Mouse (Mus musculus) CH12.LX (cell line): Measurements from ENCODE around the gene Arfgap3. TPM values are rescaled to one million over a fixed set of nuclear protein-coding genes. Genes with fewer than 3 reads are reported as not detected.

Source experiments
- DNase-seq: peaks from one replicate; pipeline ENCODE4 v3.0.0-alpha.2; 2013; ENCODE audit errors: extremely low read depth
- H3K27ac ChIP-seq: 2 replicates; pipeline ENCODE4 v1.5.1; 2012; ENCODE audit warnings: low read depth, mild to moderate bottlenecking, control low read depth, moderate library complexity; ENCODE audit not compliant: insufficient read depth
- H3K27me3 ChIP-seq: replicated peaks from 2 replicates; pipeline ENCODE3; 2012; ENCODE audit warnings: inconsistent platforms
- H3K36me3 ChIP-seq, 2 experiments: replicated peaks in 1 of 2; 2 replicates each; pipeline versions ENCODE3 to v1.6.1; 2012; ENCODE audit warnings: inconsistent platforms in 1 of 2, low read length in 1 of 2, mild to moderate bottlenecking in 1 of 2, mixed read lengths in 1 of 2, moderate library complexity in 1 of 2; ENCODE audit not compliant: control insufficient read depth in 1 of 2, insufficient read depth in 1 of 2
- H3K4me1 ChIP-seq, 2 experiments: 2 replicates each; pipeline ENCODE4 v1.6.1; 2012; ENCODE audit warnings: inconsistent platforms in 1 of 2, moderate library complexity in 1 of 2; ENCODE audit not compliant: insufficient read depth in 2 of 2, control insufficient read depth in 1 of 2
- H3K4me2 ChIP-seq: 2 replicates; pipeline ENCODE4 v1.6.1; 2012; ENCODE audit warnings: low read depth, mild to moderate bottlenecking, control low read depth; ENCODE audit not compliant: poor library complexity, insufficient read depth, severe bottlenecking
- H3K4me3 ChIP-seq, 3 experiments: fragments of 150-350 bp in 1 of 3; sonication (generic) in 1 of 3; replicated peaks in 1 of 3; 2 replicates each; pipeline versions ENCODE3 to v1.5.1; 2011 to 2012; ENCODE audit warnings: low read depth in 2 of 3, low read length in 2 of 3, mild to moderate bottlenecking in 2 of 3, moderate library complexity in 2 of 3, control low read depth in 1 of 3, improper control_type of control experiment in 1 of 3, inconsistent platforms in 1 of 3, mixed read lengths in 1 of 3; ENCODE audit not compliant: poor library complexity in 1 of 3
- H3K79me2 ChIP-seq: replicated peaks from 2 replicates; pipeline ENCODE4 v1.6.1; 2012; ENCODE audit warnings: mild to moderate bottlenecking, moderate library complexity; ENCODE audit not compliant: control insufficient read depth, poor library complexity, insufficient read depth, severe bottlenecking; ENCODE audit errors: extremely low read depth
- H3K9ac ChIP-seq: 2 replicates; pipeline ENCODE4 v1.6.1; 2012; ENCODE audit warnings: low read depth, mild to moderate bottlenecking, control low read depth, moderate library complexity; ENCODE audit not compliant: insufficient read depth
- H3K9me3 ChIP-seq: replicated peaks from 2 replicates; pipeline ENCODE3; 2012; ENCODE audit warnings: low read length, inconsistent platforms, mixed read lengths
- BHLHE40 ChIP-seq: IDR thresholded peaks from 2 replicates; pipeline ENCODE4 v1.6.1; 2011; ENCODE audit warnings: mild to moderate bottlenecking, low read depth, low read length, improper control_type of control experiment
- CHD2 ChIP-seq: IDR thresholded peaks from 2 replicates; pipeline ENCODE4 v1.6.1; 2011; ENCODE audit warnings: low read length, improper control_type of control experiment
- CTCF ChIP-seq, 2 experiments: IDR thresholded peaks in 1 of 2; conservative IDR thresholded peaks in 1 of 2; 2 replicates each; pipeline ENCODE4 v1.5.1; 2011 to 2012; ENCODE audit warnings: low read depth in 2 of 2, low read length in 2 of 2, improper control_type of control experiment in 1 of 2, inconsistent platforms in 1 of 2, mild to moderate bottlenecking in 1 of 2, moderate library complexity in 1 of 2
- E2F4 ChIP-seq: IDR thresholded peaks from 2 replicates; pipeline ENCODE4 v1.6.1; 2011; ENCODE audit warnings: low read depth, low read length, improper control_type of control experiment; ENCODE audit not compliant: insufficient replicate concordance
- ELF1 ChIP-seq: IDR thresholded peaks from 2 replicates; pipeline ENCODE4 v1.6.1; 2014; ENCODE audit warnings: low read depth, mild to moderate bottlenecking, inconsistent platforms, low read length, improper control_type of control experiment
- EP300 ChIP-seq: IDR thresholded peaks from 2 replicates; pipeline ENCODE4 v1.6.1; 2011; ENCODE audit warnings: low read length, improper control_type of control experiment
- GABPA ChIP-seq: IDR thresholded peaks from 2 replicates; pipeline ENCODE4 v1.6.1; 2012; ENCODE audit warnings: low read depth, low read length, improper control_type of control experiment, inconsistent platforms; ENCODE audit not compliant: insufficient replicate concordance
- HCFC1 ChIP-seq: IDR thresholded peaks from 2 replicates; pipeline ENCODE4 v1.6.1; 2012; ENCODE audit warnings: low read depth, mild to moderate bottlenecking, inconsistent platforms, low read length, improper control_type of control experiment
- JUN ChIP-seq: IDR thresholded peaks from 2 replicates; pipeline ENCODE4 v1.6.1; 2011; ENCODE audit warnings: low read depth, mild to moderate bottlenecking, low read length, improper control_type of control experiment, moderate library complexity; ENCODE audit not compliant: insufficient read depth
- KAT2A ChIP-seq: IDR thresholded peaks from 2 replicates; pipeline ENCODE4 v1.6.1; 2012; ENCODE audit warnings: low read length, improper control_type of control experiment, inconsistent platforms; ENCODE audit not compliant: insufficient replicate concordance
- MAFK ChIP-seq: IDR thresholded peaks from 2 replicates; pipeline ENCODE4 v1.6.1; 2011; ENCODE audit warnings: low read length, improper control_type of control experiment; ENCODE audit not compliant: insufficient replicate concordance
- MAX ChIP-seq: IDR thresholded peaks from 2 replicates; pipeline ENCODE4 v1.6.1; 2011; ENCODE audit warnings: low read length, improper control_type of control experiment
- MEF2A ChIP-seq: IDR thresholded peaks from 2 replicates; pipeline ENCODE4 v1.6.1; 2014; ENCODE audit warnings: low read depth, mild to moderate bottlenecking, inconsistent platforms, low read length, improper control_type of control experiment, borderline replicate concordance
- MXI1 ChIP-seq: IDR thresholded peaks from 2 replicates; pipeline ENCODE4 v1.6.1; 2011; ENCODE audit warnings: mild to moderate bottlenecking, low read depth, low read length, improper control_type of control experiment
- NRF1 ChIP-seq: IDR thresholded peaks from 2 replicates; pipeline ENCODE4 v1.6.1; 2014; ENCODE audit warnings: low read depth, mild to moderate bottlenecking, inconsistent platforms, low read length, improper control_type of control experiment, moderate library complexity
- PAX5 ChIP-seq: IDR thresholded peaks from 2 replicates; pipeline ENCODE4 v1.6.1; 2012; ENCODE audit warnings: low read length, inconsistent platforms, mixed read lengths
- POLR2A ChIP-seq: IDR thresholded peaks from 2 replicates; pipeline ENCODE4 v1.6.1; 2011; ENCODE audit warnings: low read depth, mild to moderate bottlenecking, improper control_type of control experiment, low read length
- POLR2AphosphoS2 ChIP-seq: IDR thresholded peaks from 2 replicates; pipeline ENCODE4 v1.6.1; 2011; ENCODE audit warnings: low read depth, low read length, improper control_type of control experiment
- RAD21 ChIP-seq: IDR thresholded peaks from 2 replicates; pipeline ENCODE4 v1.6.1; 2011; ENCODE audit warnings: low read depth, mild to moderate bottlenecking, low read length, improper control_type of control experiment, moderate library complexity
- RCOR1 ChIP-seq: conservative IDR thresholded peaks from 2 replicates; pipeline ENCODE4 v1.6.1; 2012; ENCODE audit warnings: low read depth, mild to moderate bottlenecking, inconsistent platforms, low read length, improper control_type of control experiment
- SMC3 ChIP-seq: IDR thresholded peaks from 2 replicates; pipeline ENCODE4 v1.6.1; 2011; ENCODE audit warnings: low read depth, low read length, improper control_type of control experiment
- TBP ChIP-seq: conservative IDR thresholded peaks from 2 replicates; pipeline ENCODE4 v1.6.1; 2011; ENCODE audit warnings: low read depth, low read length, improper control_type of control experiment
- TCF12 ChIP-seq: IDR thresholded peaks from 2 replicates; pipeline ENCODE4 v1.6.1; 2014; ENCODE audit warnings: low read depth, mild to moderate bottlenecking, inconsistent platforms, low read length, improper control_type of control experiment
- UBTF ChIP-seq: IDR thresholded peaks from 2 replicates; pipeline ENCODE4 v1.6.1; 2012; ENCODE audit warnings: low read depth, mild to moderate bottlenecking, inconsistent platforms, low read length, improper control_type of control experiment, moderate library complexity
- USF2 ChIP-seq: conservative IDR thresholded peaks from 2 replicates; pipeline ENCODE4 v1.6.1; 2011; ENCODE audit warnings: low read depth, low read length, improper control_type of control experiment
- ZC3H11A ChIP-seq: IDR thresholded peaks from 2 replicates; pipeline ENCODE4 v1.6.1; 2012; ENCODE audit warnings: low read depth, mild to moderate bottlenecking, inconsistent platforms, low read length, improper control_type of control experiment
- ZMIZ1 ChIP-seq: IDR thresholded peaks from 2 replicates; pipeline ENCODE4 v1.6.1; 2012; ENCODE audit warnings: low read depth, mild to moderate bottlenecking, inconsistent platforms, low read length, improper control_type of control experiment
- ZNF384 ChIP-seq: IDR thresholded peaks from 2 replicates; pipeline ENCODE4 v1.6.1; 2012; ENCODE audit warnings: low read depth, low read length, improper control_type of control experiment, inconsistent platforms
- dilution Hi-C: fragments of 300-500 bp; cut with MboI; formaldehyde crosslinking; loops from 2 replicates; pipeline ENCODE4 v1.14.3; 2020; ENCODE audit warnings: low sequenced_read_pairs; ENCODE audit not compliant: extremely low pct_unique_long_range_greater_than_20kb, extremely low pct_ligation_motif_present
- in situ Hi-C: fragments of 300-500 bp; cut with MboI; formaldehyde crosslinking; loops from 3 replicates; pipeline ENCODE4 v1.14.3; 2019; ENCODE audit warnings: low sequenced_read_pairs, low pct_ligation_motif_present, low pct_unique_long_range_greater_than_20kb, mixed read lengths
- polyA plus RNA-seq: library from polyadenylated mRNA; unstranded; fragments of >175 nt; gene quantifications from 2 replicates; pipeline ENCODE4 v1.2.1, GENCODE M21; 2012; ENCODE audit warnings: low read depth; ENCODE audit not compliant: insufficient read length
- total RNA-seq, 2 experiments: library from RNA; depleted of rRNA; stranded (reverse); fragments of 300-350 nt in 1 of 2; fragments of >200 nt in 1 of 2; gene quantifications; 2 replicates each; pipeline ENCODE4 v1.2.3; 2012 to 2014

The Arfgap3 gene
- total and polyA plus RNA-seq, 3 experiments: 11.0 to 21.7 (median 20.3) TPM

- dilution Hi-C loops: no loop called here
- Histone ChIP-seq H3K9me3 (no peaks in the 10 kb centered on the region), H3K9ac (no peak overlapping the region), H3K4me2 (no peak overlapping the region), H3K36me3 (peaks cover 30 to 63% of the 10 kb centered on the region in 2 experiments), H3K27ac (no peak overlapping the region), H3K27me3 (no peaks in the 10 kb centered on the region), H3K4me3 (no peak overlapping the region), H3K79me2 (no peaks in the 10 kb centered on the region), H3K4me1 (peaks cover 0 to 35% of the 10 kb centered on the region in 2 experiments; a peak in 2 of 4 replicates)
- TF ChIP-seq TBP (no peak), GABPA (no peak), ZMIZ1 (no peak), ZNF384 (no peak), NRF1 (no peak), UBTF (no peak), KAT2A (no peak), BHLHE40 (no peak), EP300 (no peak), HCFC1 (no peak), USF2 (no peak), TCF12 (no peak), CTCF (conservative IDR thresholded peaks at IDR 0.05 in 1 of 2, IDR thresholded peaks at IDR 0.05 in 1 of 2; ENCODE audit: low read depth in 2 of 2, low read length in 2 of 2) (no peak), POLR2AphosphoS2 (no peak), RAD21 (no peak), E2F4 (no peak), CHD2 (no peak), MXI1 (no peak), MEF2A (no peak)
- no peak for DNase-seq
- in situ Hi-C loops: no loop called here
Measured at GRCm38 (mm10) chr15:83304804-83305191, 45.2 kb downstream of the Arfgap3 start.

GRCm38 (mm10) chr15:83303656-83304484, 46.2 kb downstream of the Arfgap3 start:
- H3K4me1 ChIP-seq: peaks cover 0 to 38% of the 10 kb centered on the region in 2 experiments; a peak in 2 of 4 replicates
- H3K4me2 ChIP-seq: no peak overlapping the region
- H3K27ac ChIP-seq: no peak overlapping the region
- DNase-seq: no peak
- in situ Hi-C loops (no loop called here), dilution Hi-C loops (no loop called here)
- H3K79me2 ChIP-seq: no peaks in the 10 kb centered on the region
- no peaks in the 10 kb centered on the region for H3K27me3 ChIP-seq
- no peak overlapping the region for H3K4me3 ChIP-seq
- H3K36me3 ChIP-seq: peaks cover 36 to 69% of the 10 kb centered on the region in 2 experiments
- TF ChIP-seq ZNF384 (no peak), TBP (no peak), RCOR1 (no peak), E2F4 (no peak), POLR2AphosphoS2 (no peak), POLR2A (no peak), UBTF (no peak), PAX5 (no peak), GABPA (no peak), MAFK (no peak), BHLHE40 (no peak), JUN (no peak), MAX (no peak), SMC3 (no peak), ZC3H11A (no peak), KAT2A (no peak), NRF1 (no peak), ELF1 (no peak)
- no peaks in the 10 kb centered on the region for H3K9me3 ChIP-seq
- H3K9ac ChIP-seq: no peak overlapping the region
